Mouse (Mus musculus) thymus, postnatal 10 days (tissue): ENCODE results near the gene Ppox.
"Not testable (repeated sequence)": the region's sequence is repeated elsewhere in the genome, so short reads cannot be mapped to it uniquely, and the experiment has no call there.

Experiments used
- DNase-seq, 2 experiments: peaks; one replicate each; pipeline ENCODE4 v3.0.0; 2021; ENCODE audit warnings: low spot score in 2 of 2

Gene Ppox

DNA sequence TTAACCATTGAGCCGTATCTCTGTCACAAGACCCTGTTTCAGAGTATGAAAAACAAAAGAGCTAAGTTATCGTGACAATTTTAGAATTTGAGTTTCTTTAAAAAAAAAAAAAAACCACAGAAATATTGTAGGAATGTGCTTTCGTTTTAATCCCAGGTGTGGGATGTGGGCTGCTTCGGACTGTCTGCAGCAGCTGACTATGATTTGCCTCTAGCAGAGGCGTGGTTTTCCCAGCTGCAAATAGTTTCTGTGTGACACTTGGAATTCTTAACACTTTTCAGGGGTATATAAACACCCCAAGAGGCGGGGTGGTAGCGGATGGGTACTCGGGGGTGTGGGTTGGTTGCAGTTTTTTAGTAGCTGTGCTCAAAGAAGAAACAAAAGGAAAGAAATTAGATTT is 35.6 kb downstream of the Ppox start:
- DNase-seq, result no peak

DNA sequence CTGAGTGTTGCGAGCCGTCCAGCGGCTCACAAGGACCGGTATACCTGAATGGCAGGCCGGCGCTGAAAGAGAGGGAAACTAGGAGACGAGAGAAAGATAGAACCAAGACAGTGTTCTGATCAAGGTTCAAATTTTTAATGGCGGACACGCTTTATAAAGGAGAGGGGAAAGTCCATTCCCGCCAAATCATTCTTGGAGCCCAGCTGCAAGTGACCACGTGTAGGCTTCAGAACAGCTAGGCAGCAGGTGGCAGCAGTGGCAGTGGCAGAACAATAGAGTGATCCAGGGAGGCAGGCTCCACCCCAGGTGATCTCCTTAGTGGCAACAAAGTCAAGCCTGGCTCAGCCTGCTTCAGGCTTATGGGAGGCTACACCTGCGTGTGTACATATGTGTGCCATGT is 39.0 kb downstream of the Ppox start:
- DNase-seq, result not testable (repeated sequence)

GRCm38 (mm10) chr1:171240911-171241310 is 40.1 kb downstream of the Ppox start:
- no peak for DNase-seq

GRCm38 (mm10) chr1:171239992-171240744 is 40.8 kb downstream of the Ppox start:
- no peak for DNase-seq

GRCm38 (mm10) chr1:171238463-171238862 is 42.5 kb downstream of the Ppox start:
- peak in 1 of 2 experiments; percentile 47 for DNase-seq

DNA sequence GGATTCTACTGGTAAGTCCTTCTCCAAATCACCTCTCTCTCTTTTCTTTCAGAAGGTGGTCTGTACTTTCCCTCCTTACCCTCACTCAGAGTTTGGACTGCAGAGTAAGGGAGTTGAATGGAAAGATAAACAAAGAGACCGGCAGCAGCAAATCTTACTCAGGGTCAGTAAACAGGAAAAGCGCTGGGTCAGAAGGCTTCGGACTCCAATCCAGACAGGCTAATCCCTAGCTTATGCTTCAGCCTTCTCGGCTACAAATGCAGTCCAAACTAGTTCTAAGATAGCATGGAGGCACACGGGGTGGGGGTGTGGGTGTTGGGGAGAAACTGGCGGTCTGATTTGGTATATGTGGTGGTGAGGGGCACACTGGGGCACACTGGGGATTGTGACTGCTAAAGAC is 43.5 kb downstream of the Ppox start:
- no peak for DNase-seq

DNA sequence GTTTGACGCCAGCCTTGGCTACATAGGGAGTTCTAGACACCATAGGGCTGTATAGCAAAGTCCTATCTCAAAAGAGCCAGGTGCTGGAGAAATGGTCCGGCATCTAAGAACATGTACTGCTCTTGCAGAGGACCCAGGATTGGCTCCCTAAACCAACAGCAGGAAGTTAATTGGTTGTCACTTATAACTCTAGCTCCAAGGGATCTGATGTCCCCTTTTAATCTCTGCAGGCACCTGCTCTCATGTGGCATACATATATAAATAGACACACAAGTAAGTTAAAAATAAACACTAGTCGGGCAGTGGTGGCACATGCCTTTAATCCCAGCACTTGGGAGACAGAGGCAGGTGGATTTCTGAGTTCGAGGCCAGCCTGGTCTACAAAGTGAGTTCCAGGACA is 45.2 kb downstream of the Ppox start:
- no peak for DNase-seq

DNA sequence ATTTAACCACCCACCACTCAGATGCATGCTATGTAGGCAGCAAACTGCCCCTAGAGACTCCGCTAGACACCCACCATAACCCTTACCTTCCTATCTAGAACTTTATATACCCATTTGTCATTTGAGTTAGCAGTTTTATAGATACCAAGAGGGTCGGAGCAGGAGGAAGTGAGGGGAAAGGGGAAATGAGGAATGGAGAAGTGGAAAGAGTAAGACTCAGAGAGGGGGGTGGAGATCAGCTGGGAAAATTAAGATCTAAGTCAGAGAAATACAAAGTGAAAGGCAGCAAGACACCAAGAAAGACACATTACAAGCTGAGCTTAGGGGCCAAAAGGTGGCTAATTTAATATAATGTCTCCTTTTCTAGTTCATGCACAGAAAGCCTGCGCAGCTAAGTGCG is 46.4 kb downstream of the Ppox start:
- no peak for DNase-seq

DNA sequence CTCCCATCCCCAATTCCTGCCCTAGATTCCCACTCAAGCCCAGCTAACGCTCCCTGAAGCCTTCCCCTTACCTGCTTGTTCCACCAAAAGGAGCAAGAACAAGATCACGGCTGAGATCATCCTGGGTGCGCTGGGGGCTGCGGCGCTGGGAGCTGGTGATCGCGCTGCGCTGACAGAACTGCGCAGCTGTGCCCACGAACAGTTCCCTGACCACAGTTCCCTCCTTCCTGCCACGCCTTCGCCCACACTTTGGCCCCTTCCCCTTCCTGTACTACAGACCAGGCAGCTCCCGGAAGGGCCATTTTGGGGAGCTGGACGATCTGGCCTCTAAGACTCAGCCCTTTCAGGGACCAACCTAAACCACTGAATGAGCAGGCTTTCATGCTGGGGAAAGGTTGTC is 46.9 kb downstream of the Ppox start, which contains the start of gene Fcer1g:
TSS of gene Fcer1g (minus strand) at position 240 of the 400 bp plus-strand sequence.
- no peak for DNase-seq

- no peak for DNase-seq
Measured at GRCm38 (mm10) chr1:171232800-171233730, 47.9 kb downstream of the Ppox start.

DNA sequence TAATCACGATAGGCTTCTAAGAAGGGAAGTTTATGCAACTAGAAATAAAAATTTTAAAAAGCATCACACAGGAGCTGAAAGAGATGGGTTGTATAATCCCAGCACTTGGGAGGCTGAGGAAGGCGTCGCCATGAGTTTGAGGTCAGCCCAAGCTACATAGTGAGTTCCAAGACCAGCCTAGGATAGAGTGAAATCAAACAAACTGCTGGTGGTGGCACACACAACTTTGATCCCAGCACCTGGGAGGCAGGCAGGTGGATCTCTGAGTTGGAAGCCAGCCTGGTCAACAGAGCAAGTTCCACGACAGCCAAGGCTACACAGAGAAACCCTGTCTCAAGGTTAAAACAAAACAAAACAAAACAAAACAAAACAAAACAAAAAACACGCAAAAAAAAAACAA is 48.6 kb downstream of the Ppox start:
- no peak for DNase-seq

GRCm38 (mm10) chr1:171231844-171232243 is 49.1 kb downstream of the Ppox start:
- DNase-seq, result no peak

DNA sequence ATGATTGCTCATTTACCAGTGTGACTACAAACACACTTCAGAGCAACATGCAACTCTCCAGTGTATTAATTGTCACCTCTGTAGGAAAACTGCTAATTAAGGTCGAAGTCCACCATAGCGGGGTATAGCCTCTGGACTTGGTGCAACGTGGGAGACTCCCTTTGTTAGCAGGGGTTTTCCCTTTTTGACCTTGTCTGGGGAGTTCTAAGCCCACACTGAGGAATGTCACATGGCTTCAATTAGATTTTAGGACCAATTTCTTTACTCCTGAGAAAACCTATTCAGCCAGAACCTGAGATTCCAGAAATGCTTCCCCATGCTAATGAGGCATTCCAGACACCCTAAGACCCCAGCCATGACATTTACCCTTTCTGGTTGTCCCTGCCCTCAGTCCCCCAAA is 50.8 kb downstream of the Ppox start:
- DNase-seq, result no peak

DNA sequence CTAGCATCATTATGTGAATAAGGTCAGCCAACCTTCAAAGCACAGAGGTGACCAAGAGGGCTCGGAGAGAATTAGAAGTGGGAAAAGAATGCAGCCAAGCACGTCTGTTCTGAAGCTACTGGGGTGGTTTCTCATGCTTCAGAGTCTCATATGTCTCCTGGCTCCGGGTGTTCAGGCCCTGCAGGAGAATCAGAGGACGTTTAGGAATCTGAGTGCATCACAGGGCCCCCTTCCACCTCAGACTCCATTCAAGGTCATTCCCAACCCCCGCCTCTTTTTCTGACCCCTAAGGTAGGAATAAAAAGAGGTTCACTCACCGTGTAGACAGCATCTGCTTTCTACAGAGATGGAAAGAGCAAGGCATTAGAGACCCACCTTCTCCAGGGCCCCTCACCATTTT is 51.2 kb downstream of the Ppox start:
- no peak for DNase-seq

DNA sequence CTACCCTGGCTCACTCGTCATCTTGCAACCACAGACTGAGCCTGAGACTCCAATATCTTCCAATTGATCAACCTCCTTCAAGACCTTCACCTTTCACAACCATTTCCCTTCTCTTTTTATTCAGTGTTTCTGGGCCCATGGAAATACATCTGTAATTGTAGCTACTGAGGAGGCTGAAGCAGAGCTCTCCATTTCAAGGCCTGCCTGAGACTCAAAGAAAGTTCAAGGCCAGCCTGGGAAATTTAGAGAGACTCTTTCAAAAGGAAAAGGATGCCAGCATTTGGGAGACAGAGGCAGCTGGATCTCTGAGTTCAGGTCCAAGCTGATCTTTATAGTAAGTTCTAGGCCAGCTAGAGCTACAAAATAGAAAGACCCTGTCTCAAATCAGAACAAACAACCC is 53.1 kb downstream of the Ppox start:
- no peak for DNase-seq

DNA sequence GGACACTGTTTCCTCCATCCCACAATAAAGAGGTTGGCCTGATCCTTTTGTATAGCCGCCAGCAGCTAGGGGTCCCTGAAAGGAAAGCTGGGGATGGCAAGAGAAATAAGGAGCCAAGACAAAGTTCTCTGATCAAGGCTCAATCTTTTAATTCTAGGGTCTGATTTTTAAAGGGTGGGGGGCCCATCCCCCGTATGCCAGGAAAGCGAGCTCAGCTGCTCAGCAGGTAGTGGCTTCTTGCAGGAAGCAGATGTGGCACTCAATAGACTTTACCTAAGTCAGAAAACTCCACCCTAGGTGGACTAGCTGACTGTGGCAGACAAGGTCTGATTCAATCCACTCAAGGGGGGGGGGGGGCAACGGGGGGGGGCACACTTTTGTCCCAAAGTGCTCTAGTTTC is 54.2 kb downstream of the Ppox start:
- DNase-seq, result no peak
